Comparison of ENCODE assay signal across 10 mouse cellular contexts in genomic region chr15:62118997-62119396, GRCm38 (mm10).
A peak's percentile ranks its signal among the peaks of the same experiment; 100 is the strongest.
DNase-seq lines count a peak whose midpoint lies in the region; ATAC-seq lines count a peak whose summit lies in the region.
"Had no signal": no experiment of that assay in that cellular context is flagged by ENCODE, and none has a peak within 500 bp of the region (broad histone marks: within the 10 kb centered on the region; RNA-seq: fewer than 3 reads in every experiment).

No protein-coding gene starts in this region.

- no peaks in the 10 kb centered on the region for H3K36me3 ChIP-seq in kidney, embryonic 14.5 days (ENCODE audit: control insufficient read depth, insufficient read depth, low read length)
- no peaks in the 10 kb centered on the region for H3K36me3 ChIP-seq in embryonic facial prominence, embryonic 10.5 days (replicated peaks)
- H3K36me3 ChIP-seq: forebrain, embryonic 10.5 days; heart, embryonic 15.5 days had no signal

- no peak overlapping the region for H3K4me3 ChIP-seq in kidney, embryonic 14.5 days (ENCODE audit: low read length)
- H3K4me3 ChIP-seq in embryonic facial prominence, embryonic 10.5 days: no peak overlapping the region
- H3K4me3 ChIP-seq: forebrain, embryonic 10.5 days; heart, embryonic 15.5 days had no signal

- no peak for DNase-seq in kidney, postnatal 25 days
- peak; percentile 88 for DNase-seq in 3T3-L1 (ENCODE audit: low read depth, low spot score)
- peak; percentile 22 for DNase-seq in embryonic facial prominence, embryonic 10.5 days (ENCODE audit: low spot score)
- DNase-seq in lung, postnatal 10 days: peak; percentile 30
- DNase-seq in cerebellum, adult 9-11 months: no peak
- no peak for DNase-seq in adrenal gland, postnatal 25 days
- DNase-seq in neural tube, embryonic 10.5 days (ENCODE audit: extremely low spot score, low spot score): no peak

- no peaks in the 10 kb centered on the region for H3K27me3 ChIP-seq in kidney, embryonic 14.5 days (ENCODE audit: control insufficient read depth, insufficient read depth, low read length)
- no peaks in the 10 kb centered on the region for H3K27me3 ChIP-seq in embryonic facial prominence, embryonic 10.5 days (replicated peaks; ENCODE audit: low read depth, poor library complexity, severe bottlenecking)
- H3K27me3 ChIP-seq: heart, embryonic 15.5 days had no signal

- no peak overlapping the region for H3K9ac ChIP-seq in kidney, embryonic 14.5 days (ENCODE audit: low read depth, low read length)
- H3K9ac ChIP-seq: heart, embryonic 15.5 days had no signal

- WGBS in kidney, embryonic 14.5 days: 53% methylated on average over 10 of the region's 10 CpGs
- 56% methylated on average over 10 of the region's 10 CpGs for whole genome bisulfite sequencing in embryonic facial prominence, embryonic 10.5 days

- H3K4me2 ChIP-seq in kidney, embryonic 14.5 days (replicated peaks; ENCODE audit: low read depth, low read length): no peak overlapping the region
- H3K4me2 ChIP-seq: heart, embryonic 15.5 days had no signal

- peaks cover 13% of the 10 kb centered on the region for H3K4me1 ChIP-seq in kidney, embryonic 14.5 days (ENCODE audit: control insufficient read depth, insufficient read depth, low read length)
- peaks cover 48% of the 10 kb centered on the region for H3K4me1 ChIP-seq in embryonic facial prominence, embryonic 10.5 days

- no peaks in the 10 kb centered on the region for H3K9me3 ChIP-seq in kidney, embryonic 14.5 days (ENCODE audit: control insufficient read depth, low read length)
- no peaks in the 10 kb centered on the region for H3K9me3 ChIP-seq in embryonic facial prominence, embryonic 10.5 days
- H3K9me3 ChIP-seq: forebrain, embryonic 10.5 days; heart, embryonic 15.5 days had no signal

- 0 out of 2 replicates have a peak, but pooled peaks have one; percentile 41 for ATAC-seq in kidney, embryonic 14.5 days (ENCODE audit: low FRiP score, low TSS enrichment)

- no peak overlapping the region for H3K27ac ChIP-seq in kidney, embryonic 14.5 days (ENCODE audit: low read depth, low read length)
- H3K27ac ChIP-seq in embryonic facial prominence, embryonic 10.5 days (replicated peaks): peak overlapping the region; percentile 14; the same call in 1 of the 2 replicates
- H3K27ac ChIP-seq: heart, embryonic 15.5 days had no signal

Comparison
In these comparisons a context has a peak if more than half of its experiments do, and no peak if none do; other contexts are left out.
1. DNase-seq: peak in 3T3-L1 (single experiment), embryonic facial prominence, embryonic 10.5 days (single experiment) and lung, postnatal 10 days (single experiment); none in kidney, postnatal 25 days (0 of 2), cerebellum, adult 9-11 months (single experiment), adrenal gland, postnatal 25 days (single experiment) and neural tube, embryonic 10.5 days (single experiment).